ENCODE assay signal across 12 mouse cellular contexts in the genomic region with DNA sequence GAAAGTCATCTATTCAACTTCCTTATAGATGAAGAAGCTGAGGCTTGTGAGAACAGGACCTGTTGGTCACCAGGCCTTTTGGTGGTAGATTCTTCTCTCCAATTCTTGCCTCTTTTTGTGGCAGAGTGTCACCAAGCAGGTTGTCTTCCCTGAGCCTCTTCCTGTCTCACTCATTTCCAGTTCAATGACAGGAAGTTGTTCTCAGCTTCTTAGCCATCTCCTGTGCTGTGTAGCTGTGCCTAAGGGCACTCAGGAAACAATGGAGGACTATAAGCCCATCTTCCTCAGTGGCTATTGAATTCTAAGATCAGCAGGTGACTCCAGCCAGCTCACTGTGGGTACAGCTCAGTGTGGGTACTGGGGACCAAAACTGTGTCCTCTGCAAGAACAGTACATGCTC.
"Had no signal": no experiment of that assay in that cellular context is flagged by ENCODE, and none has a peak within 500 bp of the region (broad histone marks: within the 10 kb centered on the region; RNA-seq: fewer than 3 reads in every experiment).

No protein-coding gene starts in this region.

- H3K4me3 ChIP-seq: left cerebral cortex, adult 2 months; limb, embryonic 10.5 days; liver, embryonic 15.5 days; midbrain, embryonic 13.5 days; neural tube, embryonic 12.5 days had no signal

- ATAC-seq: lung, postnatal 0 days; midbrain, embryonic 13.5 days had no signal

- H3K9ac ChIP-seq: liver, embryonic 15.5 days; midbrain, embryonic 13.5 days; neural tube, embryonic 12.5 days had no signal

- H3K27me3 ChIP-seq: liver, embryonic 15.5 days; midbrain, embryonic 13.5 days; neural tube, embryonic 12.5 days had no signal

- H3K36me3 ChIP-seq: midbrain, embryonic 13.5 days had no signal

- DNase-seq: kidney, postnatal 25 days; lung, adult 2 months; retina, postnatal 1 day; right cerebral cortex, postnatal 4 days; spleen, adult 18-20 months had no signal

- H3K27ac ChIP-seq: left cerebral cortex, adult 2 months; liver, embryonic 15.5 days; midbrain, embryonic 13.5 days; neural tube, embryonic 12.5 days had no signal

- H3K4me2 ChIP-seq: liver, embryonic 11.5 days; liver, embryonic 15.5 days; midbrain, embryonic 13.5 days; neural tube, embryonic 12.5 days had no signal

- H3K9me3 ChIP-seq: limb, embryonic 10.5 days; liver, embryonic 15.5 days; midbrain, embryonic 13.5 days; neural tube, embryonic 12.5 days had no signal
